Mouse (Mus musculus) lung, postnatal 25 days (tissue): ENCODE measurements around the gene Sar1b.
"Not testable (repeated sequence)": the region's sequence is repeated elsewhere in the genome, so short reads cannot be mapped to it uniquely, and the experiment has no call there.

ENCODE experiments used
- DNase-seq: peaks from one replicate; pipeline ENCODE4 v3.0.0; 2022; ENCODE audit warnings: low spot score

The Sar1b gene

GRCm38 (mm10) chr11:51777478-51777877, 14.0 kb downstream of the Sar1b start:
- peak; percentile 53 for DNase-seq

GRCm38 (mm10) chr11:51780773-51781267, 17.3 kb downstream of the Sar1b start:
- DNase-seq: no peak

- no peak for DNase-seq
Observed at GRCm38 (mm10) chr11:51782721-51783120, 19.2 kb downstream of the Sar1b start.

- peak; percentile 82 for DNase-seq
Observed at GRCm38 (mm10) chr11:51785926-51786325, 22.4 kb downstream of the Sar1b start.

GRCm38 (mm10) chr11:51789735-51790134, 26.2 kb downstream of the Sar1b start:
- not testable (repeated sequence) for DNase-seq

DNA sequence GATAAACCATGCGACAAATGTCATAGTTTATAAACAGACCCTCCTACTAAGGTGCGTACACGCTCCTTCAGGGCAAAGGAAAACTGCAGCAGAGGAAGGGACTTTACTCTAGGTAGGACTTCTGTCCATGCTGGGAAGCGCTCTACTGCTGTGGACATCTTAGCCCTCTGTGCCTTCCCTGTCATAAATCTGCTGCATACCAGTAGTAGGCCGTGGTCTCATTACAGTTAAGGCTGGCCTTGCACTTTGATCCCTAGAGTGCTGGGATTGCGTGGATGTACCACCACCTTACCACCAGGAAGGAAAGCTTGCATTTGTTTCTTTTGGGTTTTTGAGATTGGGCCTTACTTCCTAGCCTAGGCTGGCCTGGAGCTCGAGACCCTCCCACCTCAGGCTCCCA, 27.2 kb downstream of the Sar1b start:
- DNase-seq: no peak

DNA sequence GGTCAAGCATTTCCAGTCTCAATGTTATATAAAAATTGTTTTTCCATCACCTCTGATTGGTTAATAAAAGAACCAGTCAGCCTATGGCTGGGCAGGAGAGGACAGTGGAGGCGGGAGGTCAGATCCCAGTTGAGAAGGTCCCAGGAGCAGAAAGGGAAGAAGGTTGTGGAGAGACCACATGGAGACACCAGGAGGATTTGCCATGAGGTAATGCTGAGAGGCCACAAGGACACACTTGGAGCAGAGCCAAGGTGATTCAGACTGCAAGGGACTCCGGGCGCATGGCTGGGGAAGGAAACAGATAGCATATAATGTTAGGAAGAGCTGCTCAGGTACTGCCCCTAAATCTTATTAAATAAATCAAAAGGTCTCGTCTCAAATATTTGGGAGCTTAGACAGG, 32.8 kb downstream of the Sar1b start:
- no peak for DNase-seq

DNA sequence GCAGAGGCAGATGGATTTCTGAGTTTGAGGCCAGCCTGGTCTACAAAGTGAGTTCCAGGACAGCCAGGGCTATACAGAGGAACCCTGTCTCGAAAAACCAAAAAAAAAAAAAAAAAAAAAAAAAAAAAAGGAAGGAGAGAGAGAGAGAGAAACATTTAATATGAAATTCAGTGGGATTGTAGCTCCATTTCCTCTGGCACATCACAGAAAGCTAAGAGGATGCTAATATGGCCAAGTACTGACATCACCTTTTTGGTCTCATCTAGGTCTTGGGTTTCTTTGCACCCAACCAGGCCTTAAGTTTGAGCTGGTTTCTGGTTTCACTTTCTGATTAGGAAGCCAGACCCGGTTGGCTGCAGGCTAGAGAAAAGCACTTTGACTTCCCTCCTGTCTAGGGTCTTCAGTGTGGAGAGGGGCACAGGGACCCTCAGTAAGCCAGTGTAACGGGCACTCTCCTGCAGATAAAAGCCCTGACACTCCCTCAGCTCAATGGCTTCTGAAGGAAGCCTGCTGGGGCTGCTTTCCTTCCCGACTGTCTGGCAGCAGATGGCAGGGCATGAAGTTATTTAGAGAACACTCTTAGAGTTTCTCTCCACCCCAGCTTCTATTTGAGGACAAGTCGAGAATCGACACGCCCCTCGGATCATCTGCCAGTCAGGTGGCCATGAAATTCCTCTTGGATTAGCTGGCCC, 37.3 kb downstream of the Sar1b start:
- no peak for DNase-seq

DNA sequence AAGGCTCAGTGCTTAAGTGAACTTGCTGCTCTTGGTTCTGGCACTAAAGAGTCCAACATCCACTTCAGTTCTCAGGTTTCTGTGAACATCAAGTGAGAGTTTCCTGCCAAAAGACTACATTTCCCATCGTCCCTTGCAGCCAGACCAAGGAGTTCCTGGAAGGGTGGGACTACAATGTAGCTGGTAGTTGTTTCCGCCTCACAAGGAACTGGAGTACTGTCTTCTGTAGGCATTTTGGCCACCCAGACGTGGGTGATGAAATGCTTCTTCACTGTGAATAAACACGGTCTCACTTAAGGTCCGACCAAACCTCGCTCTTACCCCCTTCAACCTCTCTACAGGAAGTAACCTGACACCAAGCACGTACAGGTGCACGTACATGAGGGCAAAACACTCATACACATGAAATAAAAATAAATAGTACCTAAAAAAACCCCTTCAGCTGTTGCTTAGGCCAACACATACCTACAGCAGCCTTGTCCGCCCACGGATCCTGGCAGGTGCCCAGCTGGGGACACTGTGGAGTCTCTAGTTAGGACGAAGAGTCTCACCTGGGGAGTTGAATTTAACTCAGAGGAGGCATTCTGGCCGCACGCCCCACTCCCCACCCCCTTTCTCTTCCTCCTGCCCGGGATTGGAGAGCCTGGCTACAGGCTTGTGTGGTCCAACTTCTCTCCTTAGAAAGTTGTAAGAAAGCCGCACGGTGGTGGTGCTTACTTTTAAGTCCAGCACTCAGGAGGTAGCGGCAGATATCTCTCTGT, 41.9 kb downstream of the Sar1b start:
- DNase-seq: peak; percentile 94

GRCm38 (mm10) chr11:51807108-51807879, 43.8 kb downstream of the Sar1b start:
- no peak for DNase-seq

- peak; percentile 52 for DNase-seq
Observed at GRCm38 (mm10) chr11:51809632-51810224, 46.2 kb downstream of the Sar1b start.

DNA sequence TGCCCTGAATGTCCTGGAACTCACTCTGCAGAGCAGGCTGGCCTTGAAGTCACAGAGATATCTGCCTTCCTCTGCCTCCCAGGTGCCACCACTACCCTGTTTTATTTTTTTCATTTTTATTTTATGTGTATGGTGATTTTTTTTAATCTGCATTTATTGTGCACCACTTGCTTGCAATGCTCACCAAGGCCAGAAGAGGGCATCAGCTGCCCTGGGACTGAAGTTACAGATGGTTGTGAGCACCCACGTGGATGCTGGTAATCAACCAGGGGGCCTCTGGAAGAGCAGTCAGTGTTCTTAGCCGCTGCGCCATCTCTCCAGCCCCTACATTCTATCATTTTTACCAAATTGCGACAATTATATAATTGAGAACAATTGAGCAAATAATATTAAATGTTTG, 47.7 kb downstream of the Sar1b start:
- DNase-seq: no peak

DNA sequence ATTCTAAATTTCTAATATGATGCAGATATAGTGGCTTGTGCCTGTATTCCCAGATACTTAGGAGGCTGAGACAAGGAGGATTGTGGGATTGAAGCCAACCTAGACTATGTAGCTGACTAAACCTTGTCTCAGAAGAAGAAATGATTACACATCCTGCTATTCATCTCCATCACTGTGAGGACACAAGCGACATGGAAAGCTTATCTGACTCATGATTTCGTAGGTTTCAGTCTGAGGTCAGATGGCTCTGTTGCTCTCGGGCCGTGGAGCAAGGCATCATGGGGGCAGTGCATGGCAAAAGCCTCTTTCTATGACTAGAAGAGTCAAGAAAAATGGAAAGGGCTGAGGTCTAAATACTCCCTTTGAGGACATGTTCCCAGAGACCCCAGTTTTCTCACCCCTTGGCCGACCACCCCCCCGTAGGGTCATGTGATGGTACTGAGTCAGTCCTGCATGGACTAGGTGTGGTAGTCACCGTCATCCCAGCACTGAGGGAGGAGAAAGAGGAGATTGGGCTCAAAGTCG, 48.6 kb downstream of the Sar1b start:
- DNase-seq: no peak

GRCm38 (mm10) chr11:51817756-51818155, 54.3 kb downstream of the Sar1b start:
- peak; percentile 89 for DNase-seq

DNA sequence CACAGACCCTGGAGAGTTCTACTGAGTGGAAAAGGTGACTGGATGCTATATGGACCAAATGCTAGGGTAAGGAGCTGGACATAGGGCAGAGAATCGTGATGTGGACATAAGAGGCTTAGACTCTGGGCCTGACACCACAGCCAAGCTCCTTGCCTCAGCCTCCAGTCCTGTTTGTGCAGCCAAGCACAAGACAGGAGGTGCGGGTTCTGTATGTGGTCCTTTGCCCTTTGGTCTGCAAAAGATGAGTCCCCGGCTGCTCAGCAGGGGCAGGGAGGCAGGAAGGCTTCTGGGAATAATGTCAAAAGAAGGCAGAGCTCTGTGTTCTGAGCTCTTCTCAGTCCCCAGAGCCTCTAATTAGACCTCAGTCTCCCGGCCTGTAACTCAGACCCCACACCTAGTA, 55.4 kb downstream of the Sar1b start:
- DNase-seq: no peak

DNA sequence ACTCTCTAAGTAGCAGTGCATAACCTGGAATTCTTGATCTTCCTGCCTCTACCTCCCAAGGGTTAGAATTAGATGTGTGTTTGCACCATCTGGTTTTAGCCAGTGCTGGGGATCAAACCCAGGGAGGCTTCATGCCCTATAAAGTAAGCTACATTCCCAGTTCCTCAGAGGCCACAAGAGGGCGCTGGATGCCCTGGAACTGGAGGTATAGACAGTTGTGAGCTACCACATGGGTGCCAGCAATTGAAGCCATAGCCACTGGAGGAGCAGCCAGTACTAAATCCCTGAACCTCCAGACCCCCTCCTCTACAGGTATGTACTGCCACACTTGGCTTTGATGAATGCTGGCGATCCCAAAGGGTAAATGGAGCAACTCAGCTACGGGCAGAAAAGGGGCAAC, 56.5 kb downstream of the Sar1b start:
- peak; percentile 57 for DNase-seq

- peak; percentile 83 for DNase-seq
Observed at GRCm38 (mm10) chr11:51820861-51821260, 57.4 kb downstream of the Sar1b start.

DNA sequence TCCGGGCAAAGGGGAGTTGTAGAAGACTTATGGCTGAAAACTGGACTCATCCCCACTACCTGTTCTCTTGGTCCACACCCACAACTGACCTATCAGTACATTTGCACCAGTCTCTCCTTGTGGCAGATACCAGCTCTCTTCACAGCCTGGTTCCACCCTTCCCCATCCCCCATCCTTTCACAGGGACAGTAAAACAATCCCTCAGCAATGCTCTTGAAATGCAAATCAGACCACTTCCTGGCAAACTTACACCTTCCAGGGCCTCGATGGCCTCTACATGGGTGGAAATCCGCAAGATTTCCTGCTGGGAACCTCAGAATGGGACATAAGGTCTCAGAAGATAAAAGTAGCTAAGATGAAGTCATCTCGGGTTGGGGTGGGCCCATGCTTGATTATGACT, 59.2 kb downstream of the Sar1b start:
- DNase-seq: no peak

GRCm38 (mm10) chr11:51823271-51823670, 59.8 kb downstream of the Sar1b start:
- DNase-seq: no peak

DNA sequence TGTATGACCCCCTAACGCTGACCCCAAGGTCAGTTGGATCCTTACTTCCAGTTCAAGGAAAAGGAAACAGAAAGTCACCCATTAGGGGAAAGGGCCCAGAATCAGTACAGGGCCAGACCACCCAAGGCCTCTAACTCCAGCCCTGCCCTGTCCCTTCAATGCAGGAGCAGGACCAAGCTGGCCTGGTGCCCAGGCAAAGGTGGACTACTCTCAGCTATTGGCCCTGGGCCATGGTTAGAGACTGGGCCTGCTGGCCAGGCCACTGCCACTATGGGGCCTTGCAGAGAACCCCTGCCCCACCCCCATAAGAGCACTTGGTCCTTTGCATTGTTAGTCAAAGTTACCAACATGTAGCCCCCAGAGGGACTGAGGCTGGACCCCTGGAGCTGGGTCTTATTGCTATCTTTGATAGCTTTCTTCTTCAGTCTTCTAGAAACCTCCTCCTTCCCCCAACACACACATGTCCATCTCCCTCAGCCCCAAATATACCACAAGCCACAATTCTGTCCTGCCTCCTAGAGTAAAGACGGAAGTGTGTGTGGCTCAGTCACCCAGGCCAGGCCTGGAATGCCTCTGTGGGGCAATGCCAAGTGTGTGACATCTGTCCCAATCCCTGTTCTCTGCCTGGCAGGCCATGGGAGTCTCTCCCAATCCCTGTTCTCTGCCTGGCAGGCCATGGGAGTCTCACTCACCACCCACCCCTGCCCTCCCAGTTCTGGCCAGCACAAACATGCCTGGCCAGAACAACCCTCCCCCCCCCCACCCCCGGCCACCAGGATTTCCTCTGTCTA, 60.7 kb downstream of the Sar1b start:
- DNase-seq: peak; percentile 65

- peak; percentile 30 for DNase-seq
Observed at GRCm38 (mm10) chr11:51824867-51825424, 61.5 kb downstream of the Sar1b start.
